Mouse (Mus musculus) liver, embryonic 14 days (tissue): ENCODE data around the gene Ncam1. TPM values are rescaled to one million over a fixed set of nuclear protein-coding genes. Genes with fewer than 3 reads are reported as not detected.

Source experiments
- polyA plus RNA-seq: library from polyadenylated mRNA; depleted of rRNA; stranded (reverse); fragments of >200 nt; gene quantifications from 2 replicates; pipeline ENCODE4 v1.2.3, GENCODE M21; 2012; rRNA removed

Ncam1 gene
- 0.66 and 0.95 TPM in 2 replicates for polyA plus RNA-seq

DNA sequence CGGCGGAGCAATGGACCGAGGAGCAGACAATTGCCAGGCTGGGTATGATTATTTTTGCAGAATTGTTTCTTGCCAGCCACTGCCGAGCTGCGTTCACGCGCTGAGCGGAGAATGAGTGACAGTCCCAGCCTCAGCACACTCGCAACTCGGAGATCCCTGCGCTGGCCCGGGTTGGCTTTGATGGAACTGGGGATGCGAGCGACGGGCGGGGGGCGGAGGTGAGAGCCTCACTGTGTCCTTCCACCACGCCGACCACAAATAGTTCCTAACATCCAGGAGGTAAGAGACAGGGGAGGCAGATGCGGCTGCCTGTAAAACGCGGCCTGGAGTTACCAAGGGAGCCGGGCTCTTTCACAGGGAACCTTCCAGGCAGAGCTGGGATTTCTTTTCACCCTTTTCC, at the start of gene Ncam1:
Gene Ncam1 (minus strand): TSS at position 120 of the 400 bp plus-strand sequence.

DNA sequence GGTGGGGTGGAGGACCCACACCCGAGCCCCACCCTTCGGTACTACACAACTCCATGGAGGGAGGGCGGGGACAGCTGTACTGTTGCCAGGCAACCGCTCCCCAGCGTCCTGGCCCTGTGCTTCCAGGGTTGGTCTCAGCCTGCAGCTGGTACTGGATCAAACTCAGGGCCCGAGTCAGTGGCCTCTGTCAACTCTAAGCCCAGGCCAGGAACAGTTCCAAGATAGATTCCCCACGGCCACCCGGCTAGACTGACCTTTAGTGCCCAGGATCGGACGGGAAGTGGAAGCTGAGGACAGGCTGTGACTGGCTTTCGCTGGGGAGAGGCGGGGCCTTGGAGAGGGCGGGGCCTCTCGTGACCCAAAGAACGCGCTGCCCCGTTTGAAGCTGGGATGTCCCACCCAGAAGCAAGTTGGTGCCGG, 312.8 kb downstream of the Ncam1 start, which contains the start of gene Ttc12:
Gene Ttc12 (minus strand): TSS at position 334 of the 420 bp plus-strand sequence.

